Comparison of ENCODE assay signal across 1 mouse cellular context in the genomic region with DNA sequence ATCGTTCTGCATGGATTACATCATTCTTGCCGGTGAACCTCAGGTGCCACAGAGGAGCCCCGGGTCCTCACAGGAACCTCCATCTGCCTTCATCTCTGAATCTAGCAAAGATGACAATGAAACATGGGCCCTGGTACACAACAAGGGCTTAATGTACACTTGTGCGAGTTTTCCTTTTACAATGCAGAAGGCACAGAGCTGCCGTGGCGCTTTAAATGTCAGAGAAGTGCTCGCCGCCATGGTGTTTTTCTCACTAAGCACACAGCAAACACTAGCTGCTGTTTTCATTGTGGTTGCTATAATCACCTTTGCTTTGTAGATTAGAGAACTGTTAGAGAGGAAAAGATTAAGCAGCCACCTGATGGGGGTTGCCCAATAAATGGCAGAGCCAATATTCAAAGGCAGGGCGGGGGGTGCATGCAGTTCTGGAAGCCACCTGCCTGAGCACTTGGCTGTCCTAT.
TF ChIP-seq lines count a peak whose summit lies in the region.

No protein-coding gene starts in this region.

TF ChIP-seq in MEL, 35 proteins besides CTCF, POLR2A, EP300 and RAD21 (continued from another document):
- no peak for TF ChIP-seq ZMIZ1 (IDR thresholded peaks at IDR 0.05; ENCODE audit: low read depth, low read length)
- peak; percentile 48; the same call in 1 of the 2 replicates for TF ChIP-seq GATA1 (IDR thresholded peaks at IDR 0.05; ENCODE audit: low read depth, low read length)
- no peak for TF ChIP-seq MAFK (IDR thresholded peaks at IDR 0.05; ENCODE audit: borderline replicate concordance, low read depth, low read length)
- no peak for TF ChIP-seq ZC3H11A (IDR thresholded peaks at IDR 0.05; ENCODE audit: low read depth, low read length)
- TF ChIP-seq JUND (IDR thresholded peaks at IDR 0.05; ENCODE audit: low read depth, low read length): no peak
- TF ChIP-seq KAT2A (conservative IDR thresholded peaks at IDR 0.05; ENCODE audit: low read depth, low read length): no peak
- no peak for TF ChIP-seq MYC (IDR thresholded peaks at IDR 0.05; ENCODE audit: low read depth, low read length)
- TF ChIP-seq MXI1 (IDR thresholded peaks at IDR 0.05; ENCODE audit: low read depth, low read length): no peak; the same call in 1 of the 2 replicates
- no peak for TF ChIP-seq CHD1 (IDR thresholded peaks at IDR 0.05; ENCODE audit: low read depth, low read length)
- TF ChIP-seq UBTF (IDR thresholded peaks at IDR 0.05; ENCODE audit: borderline replicate concordance, insufficient read depth, low read depth, low read length): no peak
- no peak for TF ChIP-seq ZNF384 (IDR thresholded peaks at IDR 0.05; ENCODE audit: low read depth, low read length)
- TF ChIP-seq GABPA (IDR thresholded peaks at IDR 0.05; ENCODE audit: low read depth, low read length): no peak
- TF ChIP-seq ZKSCAN1 (IDR thresholded peaks at IDR 0.05; ENCODE audit: low read depth, low read length): no peak
- peak; percentile 84 for TF ChIP-seq ETS1 (IDR thresholded peaks at IDR 0.05; ENCODE audit: low read depth, low read length)
- peak; percentile 83 for TF ChIP-seq USF1 (IDR thresholded peaks at IDR 0.05; ENCODE audit: low read depth, low read length)
- TF ChIP-seq NRF1 (IDR thresholded peaks at IDR 0.05; ENCODE audit: insufficient read depth, low read depth, low read length, poor library complexity, severe bottlenecking): no peak
- TF ChIP-seq MEF2A (IDR thresholded peaks at IDR 0.05; ENCODE audit: extremely low read depth, insufficient replicate concordance, low read depth, low read length, poor library complexity, severe bottlenecking): no peak
- TF ChIP-seq NELFE (IDR thresholded peaks at IDR 0.05; ENCODE audit: low read depth, low read length): no peak
- TF ChIP-seq CHD2 (IDR thresholded peaks at IDR 0.05; ENCODE audit: low read length): no peak; the same call in 1 of the 2 replicates
- TF ChIP-seq USF2 (IDR thresholded peaks at IDR 0.05; ENCODE audit: borderline replicate concordance in 1 of 2, insufficient read depth in 1 of 2, low read depth in 1 of 2, low read length in 2 of 2): 0 out of 4 replicates have a peak, but pooled peaks of 1 of the 2 experiments have one; percentile 42
- no peak for TF ChIP-seq MAX (IDR thresholded peaks at IDR 0.05; ENCODE audit: low read length)
- TF ChIP-seq MAZ (IDR thresholded peaks at IDR 0.05; ENCODE audit: low read depth, low read length): no peak; the same call in 1 of the 2 replicates
- TF ChIP-seq SMC3 (IDR thresholded peaks at IDR 0.05; ENCODE audit: low read depth, low read length): no peak
- no peak for TF ChIP-seq RCOR1 (IDR thresholded peaks at IDR 0.05; ENCODE audit: low read depth, low read length)
- no peak for TF ChIP-seq POLR2AphosphoS5 (IDR thresholded peaks at IDR 0.05; ENCODE audit: borderline replicate concordance, low read depth, low read length)
- TF ChIP-seq POLR2AphosphoS2 (IDR thresholded peaks at IDR 0.05; ENCODE audit: low read length): no peak
